Mouse (Mus musculus) kidney, embryonic 16.5 days (tissue): Measurements from ENCODE around the gene Asf1b. TPM values are rescaled to one million over a fixed set of nuclear protein-coding genes. Genes with fewer than 3 reads are reported as not detected.
A peak's percentile ranks its signal among the peaks of the same experiment; 100 is the strongest.
"Not testable (repeated sequence)": the region's sequence is repeated elsewhere in the genome, so short reads cannot be mapped to it uniquely, and the experiment has no call there.

ENCODE experiments used
- ATAC-seq: fragments of 200-750 bp; cut with Nextera tagmentation; 2 replicates; pipeline ENCODE4 v1.8.0; 2017; ENCODE audit warnings: moderate TSS enrichment; ENCODE audit not compliant: low FRiP score, low TSS enrichment
- H3K27ac ChIP-seq: fragments of 300-500 bp; sonication (generic); 2 replicates; pipeline ENCODE4 v1.5.1; 2014; ENCODE audit warnings: low read length
- H3K27me3 ChIP-seq: fragments of 300-500 bp; sonication (generic); 2 replicates; pipeline ENCODE4 v1.6.1; 2014; ENCODE audit warnings: low read length, control low read depth, mixed read lengths; ENCODE audit not compliant: insufficient read depth
- H3K36me3 ChIP-seq: fragments of 300-500 bp; sonication (generic); 2 replicates; pipeline ENCODE4 v1.6.1; 2014; ENCODE audit warnings: low read length, control low read depth, mixed read lengths; ENCODE audit not compliant: insufficient read depth
- H3K4me1 ChIP-seq: fragments of 300-500 bp; sonication (generic); 2 replicates; pipeline ENCODE4 v1.6.1; 2014; ENCODE audit warnings: low read length, control low read depth, mixed read lengths; ENCODE audit not compliant: insufficient read depth
- H3K4me2 ChIP-seq: fragments of 300-500 bp; sonication (generic); replicated peaks from 2 replicates; pipeline ENCODE4 v1.6.1; 2014; ENCODE audit warnings: low read depth, low read length
- H3K4me3 ChIP-seq: fragments of 300-500 bp; sonication (generic); 2 replicates; pipeline ENCODE4 v1.5.1; 2014; ENCODE audit warnings: mild to moderate bottlenecking, low read length
- H3K9ac ChIP-seq: fragments of 300-500 bp; sonication (generic); replicated peaks from 2 replicates; pipeline ENCODE4 v1.6.1; 2014; ENCODE audit warnings: low read length
- H3K9me3 ChIP-seq: fragments of 300-500 bp; sonication (generic); 2 replicates; pipeline ENCODE4 v1.6.1; 2016; ENCODE audit warnings: low read length, control low read depth
- WGBS: fragments of 180-500 bp; shearing (Covaris S2); extraction: QIAGEN DNeasy Blood & Tissue Kit; methylation state at CpG from one replicate; pipeline ENCODE4 v1.1.7; 2014; 5-methylcytosine and 5-hydroxymethylcytosine counted together
- polyA plus RNA-seq: library from polyadenylated mRNA; unstranded; fragments of >200 nt; fragmentation: Nextera tagmentation; extraction: Ambion mirVana; gene quantifications from 2 replicates; pipeline ENCODE4 v1.2.1, GENCODE M21; 2015

Asf1b gene
- polyA plus RNA-seq, 1 experiment from 2014 or later: 58.2 TPM

DNA sequence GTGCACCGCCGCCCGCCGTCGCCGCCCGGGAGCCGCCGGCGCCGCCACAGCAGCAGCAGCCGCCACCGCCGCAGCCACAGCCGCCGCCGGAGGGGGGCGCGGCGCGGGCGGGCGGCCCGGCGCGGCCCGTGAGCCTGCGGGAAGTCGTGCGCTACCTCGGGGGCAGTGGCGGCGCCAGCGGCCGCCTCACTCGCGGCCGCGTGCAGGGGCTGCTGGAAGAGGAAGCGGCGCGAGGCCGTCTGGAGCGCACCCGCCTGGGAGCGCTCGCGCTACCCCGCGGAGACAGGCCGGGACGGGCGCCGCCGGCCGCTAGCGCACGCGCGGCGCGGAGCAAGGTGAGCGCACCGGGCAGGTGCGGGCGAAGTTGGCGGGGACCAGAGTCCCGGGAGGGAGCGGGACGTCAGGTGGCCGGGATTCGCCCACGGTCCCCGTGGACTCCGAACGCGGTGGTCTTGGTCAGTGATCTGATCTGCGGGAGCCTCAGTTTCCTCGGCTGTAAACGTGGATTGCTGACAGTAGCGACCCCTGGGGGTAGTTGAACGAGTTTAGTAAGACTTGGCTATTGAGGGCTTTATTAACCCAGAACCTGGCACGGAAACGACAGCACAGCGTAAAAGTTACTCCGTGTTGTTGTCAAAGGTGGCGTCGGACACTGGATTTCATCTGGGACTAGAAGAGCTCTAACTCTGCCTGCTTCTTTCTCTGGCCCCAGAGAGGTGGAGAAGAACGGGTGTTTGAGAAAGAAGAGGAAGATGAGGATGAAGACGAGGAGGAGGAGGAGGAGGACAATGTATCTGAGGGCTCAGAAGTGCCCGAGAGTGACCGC, 43.1 kb downstream of the Asf1b start:
- H3K27me3 ChIP-seq: no peaks in the 10 kb centered on the region
- peak overlapping the region; percentile 97 for H3K27ac ChIP-seq
- H3K36me3 ChIP-seq: peaks cover 27% of the 10 kb centered on the region
- peak overlapping the region; percentile 78 for H3K4me3 ChIP-seq
- peaks cover 32% of the 10 kb centered on the region for H3K4me1 ChIP-seq
- peak overlapping the region; percentile 83 for H3K4me2 ChIP-seq
- no peak; the same call in 1 of the 2 replicates for ATAC-seq
- WGBS: 1% methylated on average over 65 of the region's 92 CpGs
- H3K9me3 ChIP-seq: no peaks in the 10 kb centered on the region
- peak overlapping the region; percentile 88 for H3K9ac ChIP-seq

DNA sequence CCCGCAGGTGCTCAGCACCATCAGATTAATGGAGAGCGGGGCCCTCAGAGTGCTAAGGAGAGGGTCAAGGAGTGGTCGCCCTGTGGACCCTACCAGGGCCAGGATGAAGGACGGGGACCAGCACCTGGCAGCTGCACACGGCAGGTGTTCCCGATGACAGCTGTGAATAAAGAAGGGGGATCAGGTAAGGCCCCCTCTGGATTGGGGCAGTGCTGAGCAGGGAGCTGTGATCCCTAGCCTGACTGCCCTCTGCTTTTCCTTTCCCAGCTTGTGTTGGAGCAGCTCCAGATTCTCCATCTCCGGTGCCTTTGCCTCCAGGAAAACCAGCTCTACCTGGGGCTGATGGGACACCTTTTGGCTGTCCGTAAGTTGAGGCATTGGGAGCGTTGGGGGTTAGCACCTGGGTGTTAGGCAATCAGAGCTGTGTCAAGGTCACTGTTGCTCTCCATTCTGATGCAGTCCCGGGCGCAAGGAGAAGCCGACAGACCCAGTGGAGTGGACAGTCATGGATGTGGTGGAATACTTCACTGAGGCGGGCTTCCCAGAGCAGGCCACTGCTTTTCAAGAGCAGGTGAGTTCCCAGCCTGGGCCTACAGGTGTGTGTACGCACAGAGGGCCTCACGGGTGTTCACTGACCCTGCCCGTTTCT, 43.9 kb downstream of the Asf1b start:
- Histone ChIP-seq H3K27ac (0 out of 2 replicates have a peak overlapping the region, but pooled peaks have one; percentile 7), H3K9ac (peak overlapping the region; percentile 88), H3K4me2 (peak overlapping the region; percentile 83), H3K4me3 (peak overlapping the region; percentile 78), H3K27me3 (no peaks in the 10 kb centered on the region), H3K36me3 (peaks cover 24% of the 10 kb centered on the region), H3K4me1 (peaks cover 33% of the 10 kb centered on the region), H3K9me3 (no peaks in the 10 kb centered on the region)
- WGBS: 55% methylated on average over 16 of the region's 16 CpGs
- no peak for ATAC-seq

DNA sequence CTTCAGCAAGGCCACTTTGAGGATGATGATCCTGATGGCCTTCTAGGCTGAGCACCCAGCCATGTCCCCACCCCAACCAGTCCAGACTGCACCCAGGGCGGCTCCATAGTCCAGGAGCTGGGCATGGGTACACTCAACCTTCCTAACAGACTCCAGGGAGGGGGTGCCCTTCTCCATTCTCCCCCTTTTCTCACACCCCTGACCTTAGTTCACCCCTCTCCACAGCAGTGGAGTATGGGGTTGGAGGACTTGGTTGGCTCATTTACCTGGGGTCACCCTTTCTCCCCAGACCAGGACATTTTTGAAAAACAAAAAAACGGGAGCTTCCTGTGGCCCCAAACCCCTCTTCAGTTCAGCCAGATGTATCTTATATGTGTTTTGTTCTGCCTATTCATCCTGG, 44.5 kb downstream of the Asf1b start:
- 90% methylated on average over 2 of the region's 2 CpGs for WGBS
- Histone ChIP-seq H3K27me3 (no peaks in the 10 kb centered on the region), H3K4me2 (no peak overlapping the region), H3K4me1 (peaks cover 36% of the 10 kb centered on the region), H3K4me3 (no peak overlapping the region), H3K36me3 (peaks cover 21% of the 10 kb centered on the region), H3K27ac (no peak overlapping the region), H3K9me3 (no peaks in the 10 kb centered on the region), H3K9ac (no peak overlapping the region)
- no peak for ATAC-seq

DNA sequence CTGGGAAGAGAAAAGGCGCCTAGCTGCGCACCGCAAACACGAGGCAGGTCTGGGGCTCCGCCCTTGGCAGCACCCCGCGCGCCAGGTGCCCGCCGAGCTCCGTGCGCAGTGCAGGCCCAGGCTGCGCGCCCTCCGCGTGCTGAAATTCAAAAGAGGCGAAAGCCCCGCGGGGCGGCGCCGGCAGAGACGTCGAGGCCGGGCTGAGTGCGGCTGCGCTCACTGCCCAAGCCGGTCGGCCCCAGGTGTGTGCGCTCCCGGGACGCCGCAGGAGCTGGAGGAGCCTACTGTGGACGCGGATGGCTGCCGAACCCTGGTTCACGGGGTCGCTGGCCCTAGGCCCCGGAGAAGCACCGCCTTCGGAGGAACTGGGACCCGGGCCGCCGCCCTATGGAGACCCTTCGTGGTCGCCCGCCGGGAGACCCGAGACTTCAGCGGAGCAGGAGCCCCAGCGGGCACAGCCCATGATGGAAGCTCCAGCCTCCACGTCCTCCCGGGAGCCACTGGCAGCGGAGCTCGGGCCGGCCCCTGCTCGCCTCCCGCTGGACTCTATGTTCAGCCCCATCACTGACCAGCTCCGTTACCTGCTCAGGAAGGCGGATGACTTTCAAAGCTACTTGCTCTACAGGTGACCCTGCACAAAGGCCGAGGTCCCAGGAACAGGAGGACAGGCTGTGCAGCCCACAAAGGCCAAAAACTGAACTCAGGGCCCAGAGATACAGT, 46.1 kb downstream of the Asf1b start, which contains the start of gene 1700067K01Rik:
Gene 1700067K01Rik, plus strand, starts transcription at position 222 of the 720 bp plus-strand sequence.
- H3K4me1 ChIP-seq: peaks cover 34% of the 10 kb centered on the region
- no peak for ATAC-seq
- peak within 1 kb of the TSS; percentile 28 for H3K4me2 ChIP-seq
- no peaks in the 10 kb centered on the region for H3K9me3 ChIP-seq
- H3K27ac ChIP-seq: no peak within 1 kb of the TSS
- H3K36me3 ChIP-seq: peaks cover 18% of the 10 kb centered on the region
- 0 out of 2 replicates have a peak within 1 kb of the TSS, but pooled peaks have one; percentile 1 for H3K9ac ChIP-seq
- WGBS: 33% methylated on average over 61 of the region's 61 CpGs
- no peaks in the 10 kb centered on the region for H3K27me3 ChIP-seq
- no peak within 1 kb of the TSS for H3K4me3 ChIP-seq

DNA sequence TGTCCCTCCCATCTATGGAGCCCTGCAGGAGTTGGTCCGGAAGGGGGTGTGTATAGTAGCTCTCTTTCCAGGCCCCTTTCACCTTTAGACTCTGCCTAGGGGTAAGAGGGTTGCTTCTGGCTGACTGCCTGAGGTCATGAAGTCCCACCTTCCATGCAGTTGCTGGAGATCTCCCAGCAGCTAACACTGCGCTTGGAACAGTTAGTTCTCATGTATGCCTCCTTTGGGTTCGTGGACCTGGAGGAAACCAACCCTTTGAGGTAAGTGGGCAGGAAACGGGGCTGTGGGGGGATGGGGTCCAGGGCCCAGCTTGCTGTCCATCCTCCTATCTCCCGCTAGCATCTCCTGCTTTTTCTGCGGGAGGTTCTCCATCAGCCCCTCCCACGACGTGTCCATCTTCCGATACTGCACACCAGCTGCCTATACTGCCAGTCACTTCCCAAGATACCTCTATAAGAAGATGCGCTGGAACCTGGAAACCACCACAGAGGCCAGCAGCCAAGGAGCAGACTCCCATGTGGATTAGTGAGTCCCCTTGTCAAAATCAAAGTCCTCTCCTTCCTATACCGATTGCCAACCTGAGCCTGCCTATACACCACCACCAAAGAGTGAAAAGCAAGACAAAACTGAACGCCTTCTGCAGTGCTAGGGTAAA, 47.8 kb downstream of the Asf1b start:
- H3K4me3 ChIP-seq: no peak overlapping the region
- no peak overlapping the region for H3K9ac ChIP-seq
- no peak overlapping the region for H3K27ac ChIP-seq
- no peaks in the 10 kb centered on the region for H3K9me3 ChIP-seq
- WGBS: 65% methylated on average over 12 of the region's 12 CpGs
- H3K4me1 ChIP-seq: peaks cover 34% of the 10 kb centered on the region
- H3K36me3 ChIP-seq: peaks cover 18% of the 10 kb centered on the region
- no peaks in the 10 kb centered on the region for H3K27me3 ChIP-seq
- ATAC-seq: no peak
- H3K4me2 ChIP-seq: no peak overlapping the region

DNA sequence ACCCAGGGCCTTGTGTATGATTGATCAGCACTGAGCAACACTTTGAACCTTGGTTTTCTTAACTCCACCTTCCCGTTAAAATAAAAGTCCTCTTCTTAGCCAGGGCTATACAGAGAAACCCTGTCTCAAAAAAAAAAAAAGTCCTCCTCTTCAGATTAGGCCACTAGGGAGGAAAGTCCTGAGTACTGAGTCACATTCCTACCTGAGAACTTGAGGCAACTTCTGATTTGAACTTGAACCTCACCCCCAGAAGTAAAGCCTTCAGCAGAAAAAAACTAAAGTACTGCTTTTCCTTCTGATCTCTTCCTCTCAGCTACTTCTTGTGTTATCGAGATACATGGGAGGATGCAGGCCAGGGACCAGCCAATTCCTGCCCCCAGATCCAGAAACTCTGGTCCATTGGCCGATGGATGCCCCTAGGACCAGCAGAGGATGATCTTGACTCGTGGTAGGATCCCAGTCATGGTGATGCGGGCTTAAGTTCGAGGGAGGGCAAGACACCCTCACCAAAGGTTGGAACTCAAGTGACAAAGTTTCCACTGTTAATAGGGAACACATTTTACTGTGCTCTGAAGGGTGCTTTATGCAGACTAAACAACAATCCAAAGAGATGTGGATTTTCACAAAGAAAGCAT, 48.4 kb downstream of the Asf1b start:
- peak overlapping the region; percentile 60 for H3K4me3 ChIP-seq
- WGBS: 73% methylated on average over 6 of the region's 6 CpGs
- no peaks in the 10 kb centered on the region for H3K9me3 ChIP-seq
- H3K4me1 ChIP-seq: peaks cover 33% of the 10 kb centered on the region
- peak overlapping the region; percentile 90; the same call in 1 of the 2 replicates for H3K27ac ChIP-seq
- ATAC-seq: no peak
- peak overlapping the region; percentile 67 for H3K4me2 ChIP-seq
- peaks cover 18% of the 10 kb centered on the region for H3K36me3 ChIP-seq
- peak overlapping the region; percentile 68; the same call in 1 of the 2 replicates for H3K9ac ChIP-seq
- H3K27me3 ChIP-seq: no peaks in the 10 kb centered on the region

DNA sequence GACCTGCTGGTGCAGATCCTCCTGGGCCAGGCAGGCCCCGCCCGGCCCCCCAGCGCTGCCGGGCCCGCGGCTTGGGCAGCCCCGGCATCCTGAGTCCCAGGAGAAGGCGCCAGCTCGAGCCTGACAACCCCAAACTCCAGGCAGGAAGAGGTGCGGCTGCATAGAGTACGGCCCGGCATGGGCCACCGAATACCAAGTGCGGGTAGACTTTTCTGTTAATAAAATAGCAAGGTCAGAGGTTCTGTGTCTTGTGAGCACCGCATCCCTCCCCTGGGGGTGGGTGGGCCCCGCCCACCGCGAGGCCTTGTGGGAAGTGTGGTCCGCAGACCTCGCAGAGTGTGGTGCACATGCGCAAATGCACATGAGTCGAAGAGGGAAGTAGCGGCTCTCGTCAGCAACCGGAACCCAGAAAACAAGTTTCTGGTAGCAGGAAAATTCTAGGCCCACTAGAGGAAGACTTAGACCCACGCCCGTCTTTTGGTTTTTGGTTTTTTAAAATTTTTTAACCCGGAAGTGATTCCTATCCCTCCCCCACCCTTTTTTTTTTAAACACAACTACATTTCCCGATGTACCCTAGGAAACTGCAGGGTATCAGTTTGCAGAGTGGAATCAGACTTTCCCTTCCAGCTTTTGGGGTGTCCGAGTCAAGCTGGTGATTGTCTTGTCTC, 49.4 kb downstream of the Asf1b start:
- peaks cover 17% of the 10 kb centered on the region for H3K36me3 ChIP-seq
- H3K4me3 ChIP-seq: peak overlapping the region; percentile 60
- no peaks in the 10 kb centered on the region for H3K27me3 ChIP-seq
- ATAC-seq: peak; percentile 84
- WGBS: 1% methylated on average over 30 of the region's 30 CpGs
- peak overlapping the region; percentile 68 for H3K9ac ChIP-seq
- H3K4me1 ChIP-seq: peaks cover 24% of the 10 kb centered on the region
- H3K27ac ChIP-seq: peak overlapping the region; percentile 90
- H3K4me2 ChIP-seq: peak overlapping the region; percentile 67
- H3K9me3 ChIP-seq: no peaks in the 10 kb centered on the region

DNA sequence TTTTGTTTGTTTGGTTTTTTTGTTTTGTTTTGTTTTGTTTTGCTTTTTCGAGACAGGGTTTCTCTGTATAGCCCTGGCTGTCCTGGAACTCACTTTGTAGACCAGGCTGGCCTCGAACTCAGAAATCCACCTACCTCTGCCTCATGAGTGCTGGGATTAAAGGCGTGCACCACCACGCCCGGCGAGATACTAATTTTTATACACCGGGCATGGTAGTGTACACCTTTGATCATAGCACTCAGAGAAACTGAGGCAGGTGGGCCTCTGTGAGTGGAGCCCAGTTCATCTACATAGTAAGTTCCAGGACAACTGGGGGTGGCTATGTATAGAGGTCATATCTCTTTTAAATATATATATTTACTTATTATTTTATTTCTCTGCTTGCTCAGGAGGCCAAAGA, 50.2 kb downstream of the Asf1b start:
- H3K36me3 ChIP-seq, ATAC-seq, H3K9ac ChIP-seq, H3K27me3 ChIP-seq, H3K27ac ChIP-seq, H3K4me3 ChIP-seq, H3K4me2 ChIP-seq, H3K9me3 ChIP-seq: not testable (repeated sequence)
- H3K4me1 ChIP-seq: peaks cover 26% of the 10 kb centered on the region
- 91% methylated on average over 7 of the region's 7 CpGs for WGBS
